Mouse (Mus musculus): ENCODE measurements at regions not wholly inside any gene's neighbourhood (a gene's known extent, or its start where the extent isn't known, plus 50 kb on each side); places are given as distances from the start of the nearest gene placed in this dataset.

DNA sequence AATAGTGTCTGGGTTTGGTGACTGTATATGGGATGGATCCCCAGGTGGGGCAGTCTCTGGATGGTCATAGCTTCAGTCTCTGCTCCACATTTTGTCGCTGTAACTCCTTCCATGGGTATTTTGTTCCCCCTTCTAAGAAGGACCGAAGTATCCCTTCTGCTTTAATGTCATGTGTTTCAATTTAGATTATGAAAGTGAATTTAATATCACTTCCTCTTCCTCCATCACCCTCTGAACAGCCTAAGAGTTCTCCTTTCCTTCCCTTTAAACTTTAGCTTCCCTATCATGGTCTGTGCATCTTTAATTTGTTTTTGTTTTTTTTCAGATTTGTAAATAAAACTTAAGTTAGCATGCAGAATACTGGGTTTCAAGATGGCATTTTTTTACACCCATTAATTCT lies 211.0 kb upstream of the Phyhipl start:
- no peaks in the 10 kb centered on the region for H3K9me3 ChIP-seq
- H3K27me3 ChIP-seq = no peaks in the 10 kb centered on the region
- peaks cover 5% of the 10 kb centered on the region for H3K4me1 ChIP-seq
- no peak overlapping the region for H3K4me2 ChIP-seq (replicated peaks)
- H3K9ac ChIP-seq (replicated peaks) = no peak overlapping the region
- WGBS = 87% methylated on average over 2 of the region's 2 CpGs
- H3K36me3 ChIP-seq = no peaks in the 10 kb centered on the region
- ATAC-seq (replicated peaks) = no peak
- no peak overlapping the region for H3K4me3 ChIP-seq
- no peak overlapping the region for H3K27ac ChIP-seq (replicated peaks)

DNA sequence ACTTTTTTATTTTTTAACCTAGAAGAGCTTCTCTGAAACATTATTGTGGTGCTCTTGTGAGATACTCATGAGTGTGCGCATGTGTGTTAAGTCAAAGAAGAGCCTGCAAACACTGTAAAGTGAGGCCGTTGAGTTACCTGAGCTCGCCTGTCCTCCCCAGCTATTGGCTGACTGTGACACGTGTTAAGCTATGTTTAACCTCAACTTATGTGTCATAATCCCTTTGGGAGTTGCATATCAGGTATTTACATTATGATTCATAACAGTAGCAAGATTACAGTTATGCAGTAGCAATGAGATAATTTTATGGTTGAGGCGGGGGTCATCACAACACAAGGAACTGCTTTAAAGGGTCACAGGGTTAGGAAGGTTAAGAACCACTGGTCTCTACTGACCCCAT lies 208.9 kb upstream of the Phyhipl start:
- H3K4me3 ChIP-seq = no peak overlapping the region
- no peaks in the 10 kb centered on the region for H3K36me3 ChIP-seq
- ATAC-seq (replicated peaks) = no peak
- no peaks in the 10 kb centered on the region for H3K9me3 ChIP-seq
- no peak overlapping the region for H3K27ac ChIP-seq (replicated peaks)
- H3K9ac ChIP-seq (replicated peaks) = no peak overlapping the region
- H3K27me3 ChIP-seq = no peaks in the 10 kb centered on the region
- H3K4me1 ChIP-seq = peaks cover 24% of the 10 kb centered on the region
- H3K4me2 ChIP-seq (replicated peaks) = no peak overlapping the region
- 94% methylated on average over 5 of the region's 5 CpGs for WGBS

GRCm38 (mm10) chr10:70862022-70862335 lies 206.2 kb upstream of the Phyhipl start:
- peak overlapping the region; percentile 71 for H3K27ac ChIP-seq (replicated peaks)
- 54% methylated on average over 3 of the region's 4 CpGs for WGBS

DNA sequence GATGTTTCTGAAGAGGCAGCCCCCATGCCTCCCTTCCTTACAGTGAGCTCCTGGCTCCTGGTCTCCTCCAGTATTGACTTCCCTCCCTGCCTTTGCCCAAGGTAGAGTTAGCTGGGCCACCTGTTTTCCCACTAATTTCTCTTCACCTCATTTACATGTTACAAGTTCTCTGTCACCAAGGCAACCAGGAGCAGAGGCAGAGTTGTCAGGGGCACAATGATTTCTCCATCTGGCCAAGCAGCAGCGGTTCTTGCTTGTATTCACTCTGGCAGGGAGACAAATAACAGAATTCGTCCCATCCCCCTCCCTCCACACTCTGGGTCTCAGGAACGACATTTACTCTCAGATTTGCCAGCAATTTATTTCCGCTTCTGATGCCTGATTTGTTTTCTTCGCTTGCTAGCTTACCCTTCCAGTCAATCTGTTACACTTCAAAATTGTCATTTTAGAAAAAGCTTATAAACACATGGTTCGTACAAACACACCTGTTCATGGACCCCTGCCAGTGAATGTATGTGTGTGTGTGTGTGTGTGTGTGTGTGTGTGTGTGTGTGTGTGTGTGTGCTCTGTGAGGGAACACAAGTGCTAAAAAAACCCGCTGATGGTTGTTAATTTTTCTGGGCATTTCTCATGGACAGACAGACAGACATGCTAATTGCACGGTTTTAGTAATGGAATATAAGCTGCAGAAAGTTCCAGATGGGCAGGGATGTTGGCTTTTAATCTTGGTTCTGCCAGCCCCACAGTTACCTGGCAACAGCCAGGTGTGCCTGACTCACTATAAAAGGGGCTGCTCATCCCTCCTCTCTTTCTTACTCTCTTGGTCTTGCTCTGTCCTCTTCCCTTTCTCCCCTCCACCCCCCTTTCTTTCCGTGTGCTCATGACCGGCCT lies 205.6 kb upstream of the Phyhipl start:
- WGBS = 23% methylated on average over 10 of the region's 10 CpGs
- Histone ChIP-seq H3K36me3 (no peaks in the 10 kb centered on the region), H3K4me2 (replicated peaks) (peak overlapping the region; percentile 25), H3K27ac (replicated peaks) (peak overlapping the region; percentile 71), H3K4me1 (peaks cover 26% of the 10 kb centered on the region), H3K9ac (replicated peaks) (no peak overlapping the region), H3K27me3 (no peaks in the 10 kb centered on the region), H3K9me3 (no peaks in the 10 kb centered on the region), H3K4me3 (no peak overlapping the region)
- ATAC-seq (replicated peaks) = peak; percentile 89

More at GRCm38 (mm10) chr10:70862022-70862335, 206.2 kb upstream of the Phyhipl start:
- Histone ChIP-seq H3K36me3 (no peaks in the 10 kb centered on the region), H3K9ac (replicated peaks) (no peak overlapping the region), H3K9me3 (no peaks in the 10 kb centered on the region), H3K4me3 (no peak overlapping the region), H3K27me3 (no peaks in the 10 kb centered on the region), H3K4me2 (replicated peaks) (no peak overlapping the region), H3K4me1 (peaks cover 26% of the 10 kb centered on the region)
- peak; percentile 36; the same call in 1 of the 2 replicates for ATAC-seq (replicated peaks)

DNA sequence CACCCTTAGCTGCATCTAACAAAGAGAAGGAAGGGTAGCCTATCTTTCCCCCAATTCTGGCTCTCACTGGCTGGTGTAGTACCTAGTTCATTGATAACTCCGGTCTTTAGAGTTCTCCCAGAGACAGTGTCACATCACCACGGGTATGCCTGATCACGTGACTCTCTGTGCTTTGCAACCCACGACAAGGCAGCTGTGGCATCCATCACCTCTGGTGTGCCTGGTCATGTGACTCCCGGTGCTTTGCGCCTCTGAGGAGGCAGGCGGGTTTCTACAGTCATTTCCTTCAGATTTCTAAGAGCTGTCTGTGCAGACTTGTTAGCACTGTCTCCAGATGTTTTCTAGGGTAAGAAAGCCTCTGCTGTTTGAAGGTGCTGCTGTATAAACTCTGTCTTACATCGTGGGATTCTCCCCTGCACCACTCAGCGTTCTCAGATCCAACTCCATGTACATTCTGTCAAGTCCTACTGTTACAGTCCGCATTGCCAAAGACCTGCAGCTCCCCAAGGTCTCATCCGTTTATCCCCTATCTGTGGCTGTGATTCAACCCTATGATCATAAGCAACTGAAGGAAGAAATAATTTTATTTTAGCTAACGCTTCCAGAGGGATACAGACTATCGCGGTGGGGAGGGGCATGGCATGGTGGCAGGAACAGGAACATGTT lies 201.5 kb upstream of the Phyhipl start:
- Histone ChIP-seq H3K4me1 (peaks cover 26% of the 10 kb centered on the region), H3K9ac (replicated peaks) (no peak overlapping the region), H3K4me3 (no peak overlapping the region), H3K36me3 (no peaks in the 10 kb centered on the region), H3K4me2 (replicated peaks) (no peak overlapping the region), H3K27ac (replicated peaks) (no peak overlapping the region), H3K27me3 (no peaks in the 10 kb centered on the region), H3K9me3 (no peaks in the 10 kb centered on the region)
- no peak for ATAC-seq (replicated peaks)
- WGBS = 81% methylated on average over 14 of the region's 14 CpGs

DNA sequence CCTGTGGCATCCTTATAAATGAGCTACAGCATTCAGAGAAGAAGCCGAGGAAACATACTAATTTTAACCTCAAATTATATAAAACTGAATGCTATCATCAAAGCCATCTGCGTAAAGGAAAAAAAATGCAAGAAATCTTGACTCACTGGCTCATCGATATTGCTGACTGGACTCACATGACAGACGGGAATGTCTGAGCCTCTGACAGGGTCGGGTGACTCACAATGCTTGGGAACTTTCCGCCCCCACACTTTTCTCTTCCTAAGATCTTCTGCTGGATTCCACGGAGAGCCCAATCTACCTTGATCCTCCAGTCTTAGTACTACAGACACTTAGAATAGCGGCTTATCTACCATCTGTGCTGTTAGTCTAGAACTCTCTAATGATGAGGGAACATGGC lies 200.2 kb upstream of the Phyhipl start:
- no peak overlapping the region for H3K4me3 ChIP-seq
- H3K27ac ChIP-seq (replicated peaks) = no peak overlapping the region
- H3K4me1 ChIP-seq = peaks cover 13% of the 10 kb centered on the region
- H3K27me3 ChIP-seq = no peaks in the 10 kb centered on the region
- no peaks in the 10 kb centered on the region for H3K36me3 ChIP-seq
- no peak overlapping the region for H3K9ac ChIP-seq (replicated peaks)
- H3K9me3 ChIP-seq = no peaks in the 10 kb centered on the region
- no peak for ATAC-seq (replicated peaks)
- H3K4me2 ChIP-seq (replicated peaks) = no peak overlapping the region
- WGBS = 85% methylated on average over 8 of the region's 8 CpGs

DNA sequence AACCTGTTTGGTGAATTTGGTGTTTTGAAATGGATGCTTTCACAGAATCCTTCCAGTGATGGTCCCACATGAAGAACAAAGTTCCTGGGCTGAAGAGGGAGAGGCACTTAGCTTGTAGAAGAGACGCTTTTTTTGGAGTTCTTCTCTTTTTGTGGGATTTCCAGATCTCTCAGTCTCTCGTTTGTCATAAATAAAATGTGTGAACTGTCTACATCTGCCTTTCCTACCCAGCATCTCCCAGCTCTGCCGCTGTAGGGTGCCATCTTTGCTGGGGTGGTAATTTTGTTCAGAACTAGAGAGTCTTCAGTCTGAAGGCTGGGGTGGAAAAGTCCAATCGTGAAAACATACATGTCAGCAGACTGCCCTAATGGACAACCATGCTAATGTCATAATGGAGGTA lies 197.8 kb upstream of the Phyhipl start:
- H3K4me1 ChIP-seq = 0 out of 2 replicates have a peak, but pooled peaks cover 2% of the 10 kb centered on the region
- no peaks in the 10 kb centered on the region for H3K9me3 ChIP-seq
- no peak overlapping the region for H3K9ac ChIP-seq (replicated peaks)
- H3K27ac ChIP-seq (replicated peaks) = no peak overlapping the region
- 85% methylated on average over 4 of the region's 4 CpGs for WGBS
- no peaks in the 10 kb centered on the region for H3K36me3 ChIP-seq
- ATAC-seq (replicated peaks) = no peak
- no peak overlapping the region for H3K4me2 ChIP-seq (replicated peaks)
- no peaks in the 10 kb centered on the region for H3K27me3 ChIP-seq
- no peak overlapping the region for H3K4me3 ChIP-seq

DNA sequence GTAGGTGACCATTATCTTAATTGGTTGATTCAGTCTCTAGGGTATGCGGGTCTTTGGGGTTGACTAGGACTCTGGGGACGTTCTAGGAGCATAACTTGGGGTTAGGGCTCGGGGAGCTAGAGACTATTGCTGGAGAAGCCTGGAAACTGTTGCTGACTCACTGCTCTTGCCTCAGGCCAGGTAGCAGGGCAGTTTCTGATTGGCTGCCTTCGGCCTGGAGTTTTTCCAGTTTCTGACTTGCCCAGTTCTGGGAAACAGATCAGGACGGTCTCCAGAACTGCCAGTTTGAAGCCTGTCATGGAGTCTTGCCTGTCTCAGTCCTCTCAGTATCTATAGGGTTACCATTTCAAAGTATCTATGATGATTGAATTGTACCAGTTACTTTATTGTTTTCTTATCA lies 192.4 kb upstream of the Phyhipl start:
- no peak for ATAC-seq (replicated peaks)
- H3K9ac ChIP-seq (replicated peaks) = no peak overlapping the region
- H3K27ac ChIP-seq (replicated peaks) = no peak overlapping the region
- no peaks in the 10 kb centered on the region for H3K27me3 ChIP-seq
- no peaks in the 10 kb centered on the region for H3K4me1 ChIP-seq
- H3K4me3 ChIP-seq = no peak overlapping the region
- H3K9me3 ChIP-seq = no peaks in the 10 kb centered on the region
- H3K4me2 ChIP-seq (replicated peaks) = no peak overlapping the region
- 88% methylated on average over 5 of the region's 5 CpGs for WGBS
- no peaks in the 10 kb centered on the region for H3K36me3 ChIP-seq

GRCm38 (mm10) chr10:70847341-70847882 lies 191.6 kb upstream of the Phyhipl start:
- Histone ChIP-seq H3K4me3 (no peak overlapping the region), H3K27me3 (no peaks in the 10 kb centered on the region), H3K27ac (replicated peaks) (no peak overlapping the region), H3K9ac (replicated peaks) (no peak overlapping the region), H3K36me3 (no peaks in the 10 kb centered on the region), H3K4me1 (no peaks in the 10 kb centered on the region), H3K9me3 (no peaks in the 10 kb centered on the region), H3K4me2 (replicated peaks) (no peak overlapping the region)
- whole genome bisulfite sequencing = 68% methylated on average over 3 of the region's 3 CpGs
- no peak for ATAC-seq (replicated peaks)

GRCm38 (mm10) chr10:70846281-70847168 lies 190.8 kb upstream of the Phyhipl start:
- Histone ChIP-seq H3K4me1 (no peaks in the 10 kb centered on the region), H3K9me3 (no peaks in the 10 kb centered on the region), H3K36me3 (no peaks in the 10 kb centered on the region), H3K4me3 (no peak overlapping the region), H3K27me3 (no peaks in the 10 kb centered on the region), H3K4me2 (replicated peaks) (no peak overlapping the region), H3K9ac (replicated peaks) (no peak overlapping the region), H3K27ac (replicated peaks) (no peak overlapping the region)
- no peak for ATAC-seq (replicated peaks)
- WGBS = 94% methylated on average over 10 of the region's 10 CpGs

DNA sequence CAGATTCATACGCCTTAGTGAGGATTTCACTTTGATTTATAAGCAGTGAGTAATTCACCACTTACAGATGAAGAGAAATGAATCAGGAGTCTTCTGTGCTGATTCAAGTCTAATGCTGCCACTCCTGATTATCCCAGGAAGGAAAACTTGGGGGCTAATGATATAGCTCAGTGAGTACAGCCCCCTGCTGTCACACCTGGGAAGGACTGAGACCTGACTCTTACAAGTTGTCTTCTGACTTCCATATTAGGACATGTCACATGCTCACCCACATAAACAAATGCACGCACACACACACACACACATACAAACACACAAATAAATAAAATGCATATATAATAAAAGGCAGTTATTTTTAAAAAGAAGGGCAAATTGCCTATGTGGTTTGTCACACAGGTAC lies 188.1 kb upstream of the Phyhipl start:
- Histone ChIP-seq H3K4me3 (no peak overlapping the region), H3K9me3 (no peaks in the 10 kb centered on the region), H3K4me2 (replicated peaks) (no peak overlapping the region), H3K4me1 (no peaks in the 10 kb centered on the region), H3K27me3 (no peaks in the 10 kb centered on the region), H3K27ac (replicated peaks) (no peak overlapping the region), H3K9ac (replicated peaks) (no peak overlapping the region), H3K36me3 (no peaks in the 10 kb centered on the region)
- WGBS = 88% methylated on average over 2 of the region's 2 CpGs
- no peak for ATAC-seq (replicated peaks)
